Mouse (Mus musculus) heart, postnatal 36 days (tissue): ENCODE data around the gene Olfr485. TPM values are rescaled to one million over a fixed set of nuclear protein-coding genes. Genes with fewer than 3 reads are reported as not detected.
"Not testable (repeated sequence)": the region's sequence is repeated elsewhere in the genome, so short reads cannot be mapped to it uniquely, and the experiment has no call there.

Experiments
- DNase-seq, 2 experiments: peaks; one replicate each; pipeline ENCODE4 v3.0.0; 2021 to 2022
- intact Hi-C: fragments of 180-260 bp; cut with DNase I; formaldehyde crosslinking; loops from one replicate; pipeline ENCODE4 v1.15.1; 2025
- total RNA-seq, 2 experiments: library from RNA; stranded (reverse); gene quantifications; 2 replicates each; pipeline ENCODE4 v1.2.3; 2021

Gene Olfr485
- not detected for total RNA-seq

DNA sequence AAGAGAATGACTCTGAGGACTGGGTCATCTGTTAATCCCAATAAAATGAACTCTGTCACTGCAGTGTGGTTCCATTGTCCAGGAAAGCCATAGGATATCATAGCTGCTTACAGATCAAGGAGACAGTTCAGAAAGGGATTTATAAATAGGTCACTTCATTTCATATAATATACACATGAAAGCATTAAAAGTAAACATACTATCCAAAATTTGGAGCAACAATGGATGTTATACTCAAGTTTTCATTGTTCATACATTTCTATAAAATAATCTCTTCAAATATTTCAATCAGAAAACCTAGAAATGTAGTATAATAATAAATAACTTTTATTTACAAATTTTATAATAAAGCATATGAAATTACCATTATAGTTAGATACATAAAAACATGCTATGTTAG, at the start of gene Olfr485:
Gene Olfr485, minus strand, starts transcription at position 101 of the 400 bp plus-strand sequence.
- no peak for DNase-seq
- intact Hi-C loops = no loop called here

DNA sequence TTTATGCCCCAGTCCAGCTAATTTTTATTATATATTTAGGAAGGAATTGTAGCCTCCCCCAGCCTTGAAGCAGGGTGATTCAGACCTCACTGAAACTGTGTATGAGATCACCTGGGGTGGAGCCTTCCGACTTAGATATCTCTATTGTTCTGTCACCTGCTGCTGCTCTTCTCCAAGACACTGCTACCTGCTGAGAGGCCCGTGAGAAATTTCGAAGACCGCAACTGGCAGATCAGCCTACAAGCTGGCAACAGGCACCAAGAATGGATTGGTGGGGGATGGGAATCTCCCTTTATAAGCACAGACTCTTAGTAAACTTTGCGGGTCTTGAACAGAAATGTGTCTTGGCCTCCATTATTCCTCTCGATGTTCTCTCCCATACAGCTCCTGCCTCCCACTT, 37.3 kb upstream of the Olfr485 start:
- intact Hi-C loops = no loop called here
- no peak for DNase-seq

DNA sequence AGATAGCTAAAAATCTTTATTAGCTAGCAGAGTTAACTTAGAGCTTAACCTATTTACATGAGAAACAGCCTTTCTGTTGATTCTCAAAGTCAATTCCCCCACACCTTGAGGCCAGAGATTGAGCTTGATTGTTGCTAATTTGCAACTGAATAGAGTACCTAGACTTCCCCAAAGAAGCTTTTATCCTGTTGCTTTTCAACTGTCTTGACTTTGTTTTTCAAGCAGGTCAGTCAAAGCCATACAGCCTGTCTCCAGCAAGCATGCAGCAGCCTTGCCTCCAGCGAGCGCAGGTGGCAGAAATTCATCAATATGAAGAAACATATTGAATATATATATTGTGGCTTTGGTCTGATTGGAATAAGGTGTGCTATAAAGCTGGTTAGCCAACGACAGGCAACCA, 36.7 kb upstream of the Olfr485 start:
- intact Hi-C loops, DNase-seq: not testable (repeated sequence)

DNA sequence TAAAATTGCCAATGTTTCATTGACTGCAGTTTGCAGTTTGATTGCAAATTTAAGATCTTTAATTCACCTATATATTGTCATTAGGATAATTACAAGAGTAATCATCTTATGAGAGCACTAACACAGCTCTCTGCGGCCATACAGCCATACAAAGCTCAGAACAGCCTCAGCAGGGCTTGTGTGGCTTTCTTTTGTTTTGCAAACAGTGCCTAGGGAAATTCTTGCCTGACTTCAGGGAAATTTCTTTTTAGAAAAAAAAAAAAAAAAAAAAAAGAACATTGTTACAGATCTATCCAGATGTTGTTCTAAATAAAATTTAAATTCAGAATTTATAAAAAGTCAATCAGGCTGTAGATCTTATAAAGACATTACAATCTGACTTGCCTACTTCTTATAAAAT, 33.0 kb upstream of the Olfr485 start:
- not testable (repeated sequence) for DNase-seq

DNA sequence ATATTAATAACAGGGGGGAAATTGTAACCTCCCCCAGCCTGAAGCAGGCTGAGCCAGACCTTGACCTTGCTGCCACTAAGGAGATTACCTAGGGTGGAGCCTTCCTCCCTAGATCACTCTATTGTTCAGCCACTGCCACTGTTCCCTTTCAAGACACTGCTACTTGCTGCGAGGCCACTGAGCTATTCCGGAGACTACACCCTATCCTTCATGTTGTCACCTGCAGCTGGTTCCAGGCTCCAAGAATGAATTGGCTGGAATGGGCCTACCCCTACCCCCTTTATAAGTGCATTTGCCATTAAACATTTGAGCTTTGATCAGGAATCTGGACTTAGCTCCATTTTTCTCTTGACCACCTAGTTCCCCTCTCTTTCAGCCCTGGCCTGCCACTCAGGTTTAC, 31.5 kb upstream of the Olfr485 start:
- DNase-seq, intact Hi-C loops: not testable (repeated sequence)

More for the DNA sequence above, 33.0 kb upstream of the Olfr485 start:
- intact Hi-C loops = not testable (repeated sequence)

DNA sequence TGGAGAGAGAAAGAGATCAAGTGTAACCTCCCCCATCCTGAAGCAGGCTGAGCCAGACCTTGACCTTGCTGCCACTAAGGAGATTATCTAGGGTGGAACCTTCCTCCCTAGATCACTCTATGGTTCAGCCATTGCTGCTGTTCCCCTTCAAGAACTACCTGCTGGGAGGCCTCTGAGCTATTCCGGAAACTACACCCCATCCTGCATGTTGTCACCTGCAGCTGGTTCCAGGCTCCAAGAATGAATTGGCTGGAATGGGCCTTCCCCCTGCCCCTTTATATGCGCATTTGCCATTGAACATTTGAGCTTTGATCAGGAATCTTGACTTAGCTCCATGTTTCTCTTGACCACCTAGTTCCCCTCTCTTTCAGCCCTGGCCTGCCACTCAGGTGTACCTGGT, 25.6 kb upstream of the Olfr485 start:
- DNase-seq, intact Hi-C loops: not testable (repeated sequence)

DNA sequence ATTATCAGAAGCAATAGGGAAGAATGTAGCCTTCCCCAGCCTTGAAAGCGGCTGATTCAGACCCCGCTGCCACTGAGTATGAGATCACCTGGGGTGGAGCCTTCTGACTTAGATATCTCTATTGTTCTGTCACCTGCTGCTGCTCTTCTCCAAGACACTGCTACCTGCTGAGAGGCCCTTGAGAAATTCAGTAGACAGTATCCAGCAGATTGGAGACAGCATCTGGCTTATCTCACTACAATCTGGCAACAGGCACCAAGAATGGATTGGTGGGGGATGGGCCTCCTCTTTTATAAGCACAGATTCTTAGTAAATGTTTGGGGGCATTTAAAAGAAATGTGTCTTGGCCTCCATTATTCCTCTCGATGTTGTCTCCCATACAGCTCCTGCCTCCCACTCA, 24.7 kb upstream of the Olfr485 start:
- DNase-seq, intact Hi-C loops: not testable (repeated sequence)

DNA sequence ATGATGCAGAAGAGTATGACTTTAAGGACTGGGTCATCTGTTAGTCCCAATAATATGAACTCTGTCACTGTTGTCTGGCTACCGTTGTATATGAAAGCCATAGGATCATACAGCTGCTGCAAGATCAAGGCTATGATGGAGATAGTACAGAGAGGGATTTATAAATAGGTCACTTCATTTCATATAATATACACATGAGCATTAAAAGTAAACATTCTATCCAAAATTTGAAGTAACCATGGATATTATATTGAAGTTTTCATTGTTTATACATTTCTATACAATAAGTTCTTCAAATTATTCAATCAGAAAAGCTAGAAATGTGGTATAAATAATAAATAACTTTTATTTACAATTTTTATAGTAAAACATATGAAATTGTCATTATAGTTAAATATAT, 13.0 kb upstream of the Olfr485 start, which contains the start of gene Olfr486:
Gene Olfr486, minus strand, starts transcription at position 101 of the 400 bp plus-strand sequence.
- not testable (repeated sequence) for DNase-seq

DNA sequence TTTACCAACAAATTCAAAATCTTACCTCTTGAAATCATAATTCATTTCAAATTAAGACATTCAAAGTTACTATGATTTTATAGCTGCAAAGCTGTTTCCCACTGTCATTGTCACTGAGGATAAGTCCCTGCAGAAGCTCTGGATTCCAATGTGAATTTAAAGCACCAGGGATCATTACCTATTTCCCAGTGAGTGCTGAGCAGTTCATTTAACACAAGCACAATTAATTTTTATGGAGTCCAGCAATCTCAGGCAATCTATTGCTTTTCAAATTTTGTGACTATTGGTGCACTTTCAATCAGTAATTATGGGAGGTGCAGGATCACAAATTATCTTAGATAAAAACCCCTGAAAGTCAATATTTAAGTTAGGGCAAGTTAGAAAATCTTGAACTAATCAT, 32.3 kb downstream of the Olfr485 start, which contains the start of gene Olfr484:
Gene Olfr484, minus strand, starts transcription at position 101 of the 400 bp plus-strand sequence.
- intact Hi-C loops = no loop called here
- no peak for DNase-seq

More for the DNA sequence above, 13.0 kb upstream of the Olfr485 start, which contains the start of gene Olfr486:
- intact Hi-C loops = not testable (repeated sequence)

DNA sequence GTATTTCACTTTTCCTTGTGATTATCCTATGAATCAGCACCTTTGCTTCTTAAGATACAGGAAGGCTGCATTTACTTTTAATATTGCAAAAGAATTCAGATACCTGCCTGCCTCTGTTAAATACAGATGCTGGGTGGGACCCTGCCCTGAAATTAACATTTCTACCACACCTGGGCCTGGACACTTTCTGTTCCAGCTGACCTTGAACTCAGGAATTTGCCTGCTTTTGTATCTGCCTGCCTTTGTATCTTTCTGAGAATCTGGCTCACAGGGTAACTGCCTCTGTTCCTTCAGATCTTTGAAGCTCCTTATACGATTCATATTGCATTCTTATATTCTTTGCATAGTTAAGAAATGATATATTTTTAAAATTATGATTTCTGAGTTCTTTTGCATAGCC, 38.3 kb downstream of the Olfr485 start:
- DNase-seq = no peak
- intact Hi-C loops = loop anchor here (2.0 kb wide), 1 partner anchor 113 kb away; no protein-coding TSS in a partner anchor

DNA sequence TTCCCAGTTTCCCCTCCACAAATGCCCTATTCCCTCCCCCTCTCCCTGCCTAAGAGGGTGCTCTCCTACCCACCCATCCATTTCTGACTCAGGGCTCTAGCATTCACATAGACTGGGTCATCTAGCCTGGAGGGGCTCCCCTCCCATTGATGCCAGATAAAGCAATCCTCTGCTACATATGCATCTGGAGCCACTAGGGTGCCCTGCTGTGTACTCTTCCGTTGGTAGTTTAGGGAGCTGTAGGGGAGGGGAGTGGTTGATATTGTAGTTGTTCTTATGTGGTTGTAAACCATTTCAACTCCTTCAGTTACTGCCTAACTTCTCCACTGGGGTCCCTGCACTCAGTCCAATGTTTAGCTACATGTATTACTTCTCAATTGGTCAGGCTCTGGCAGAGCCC, 39.0 kb downstream of the Olfr485 start:
- intact Hi-C loops = loop anchor here (2.0 kb wide), 1 partner anchor 114 kb away; no protein-coding TSS in a partner anchor
- no peak for DNase-seq

Other genes with a start within 250 kb of the Olfr485 start
- gene Olfr473, start 229.4 kb downstream of the Olfr485 start, total RNA-seq = not detected
- gene Olfr474, start 205.2 kb downstream of the Olfr485 start, total RNA-seq = not detected
- gene Olfr476, start 195.1 kb downstream of the Olfr485 start, total RNA-seq = not detected
- not detected for gene Olfr477, start 173.2 kb downstream of the Olfr485 start, total RNA-seq
- not detected for gene Olfr478, start 125.9 kb downstream of the Olfr485 start, total RNA-seq
- gene Olfr479, start 109.2 kb downstream of the Olfr485 start, total RNA-seq = not detected
- gene Olfr480, start 92.5 kb downstream of the Olfr485 start, total RNA-seq = not detected
- gene Olfr481, start 80.0 kb downstream of the Olfr485 start, total RNA-seq = not detected
- gene Olfr482, start 62.3 kb downstream of the Olfr485 start, total RNA-seq = 1 to 10 TPM in 1 of 2 experiments, under 1 TPM in 1; 0.62 to 1.0 TPM
- not detected for gene Olfr483, start 59.0 kb downstream of the Olfr485 start, total RNA-seq
- gene Olfr484, start 32.4 kb downstream of the Olfr485 start, total RNA-seq = not detected
- gene Olfr486, start 12.9 kb upstream of the Olfr485 start, total RNA-seq = not detected
- not detected for gene Olfr487, start 54.8 kb upstream of the Olfr485 start, total RNA-seq
- gene Olfr488, start 98.5 kb upstream of the Olfr485 start, total RNA-seq = not detected
- gene Olfr490, start 129.1 kb upstream of the Olfr485 start, total RNA-seq = not detected
- not detected for gene Olfr491, start 153.6 kb upstream of the Olfr485 start, total RNA-seq
- not detected for gene Olfr492, start 163.8 kb upstream of the Olfr485 start, total RNA-seq
- not detected for gene Olfr493, start 187.1 kb upstream of the Olfr485 start, total RNA-seq
- not detected for gene Olfr494, start 205.5 kb upstream of the Olfr485 start, total RNA-seq
- not detected for gene Olfr495, start 233.3 kb upstream of the Olfr485 start, total RNA-seq